11 mouse cellular contexts compared by ENCODE assay signal in genomic region chr1:37690665-37691064, GRCm38 (mm10). TPM values are rescaled to one million over a fixed set of nuclear protein-coding genes. Genes with fewer than 3 reads are reported as not detected.
DNase-seq lines count a peak whose midpoint lies in the region; ATAC-seq and TF ChIP-seq lines count a peak whose summit lies in the region.
"Had no signal": no experiment of that assay in that cellular context is flagged by ENCODE, and none has a peak within 500 bp of the region (broad histone marks: within the 10 kb centered on the region; RNA-seq: fewer than 3 reads in every experiment).

No protein-coding gene starts in this region.

- no peak for TF ChIP-seq CTCF in liver, adult 2 months (IDR thresholded peaks at IDR 0.05; ENCODE audit: low read depth, low read length)
- TF ChIP-seq CTCF in E14TG2a.4 (conservative IDR thresholded peaks at IDR 0.05; ENCODE audit: low read length), result peak; percentile 32; the same call in 1 of the 2 replicates
- no peak for TF ChIP-seq CTCF in cortical plate, adult 2 months (IDR thresholded peaks at IDR 0.05; ENCODE audit: extremely low read depth, insufficient read depth, low read length)

- WGBS in liver, adult 2 months, result 78% methylated on average over 5 of the region's 5 CpGs

- H3K36me3 ChIP-seq in liver, adult 2 months (ENCODE audit: control insufficient read depth, insufficient read depth, low read length), result no peaks in the 10 kb centered on the region
- H3K36me3 ChIP-seq in E14TG2a.4 (ENCODE audit: insufficient read depth, low read length), result no peaks in the 10 kb centered on the region
- H3K36me3 ChIP-seq: liver, embryonic 13.5 days had no signal

- H3K9me3 ChIP-seq in E14TG2a.4 (ENCODE audit: low read length), result no peaks in the 10 kb centered on the region
- H3K9me3 ChIP-seq: liver, embryonic 13.5 days had no signal

- H3K9ac ChIP-seq in liver, adult 2 months (ENCODE audit: low read depth, low read length), result no peak overlapping the region
- H3K9ac ChIP-seq: liver, embryonic 13.5 days had no signal

- ATAC-seq in CD4-positive, CD25-positive, alpha-beta regulatory T cell, adult 4 months, result no peak
- ATAC-seq: inflammation-experienced regulatory T-cells, adult 6 months had no signal

- no peaks in the 10 kb centered on the region for H3K27me3 ChIP-seq in liver, adult 2 months (ENCODE audit: control insufficient read depth, insufficient read depth, low read length)
- peaks cover 14% of the 10 kb centered on the region for H3K27me3 ChIP-seq in E14TG2a.4 (ENCODE audit: insufficient read depth, low read length)

- H3K79me2 ChIP-seq in liver, adult 2 months (ENCODE audit: control insufficient read depth, insufficient read depth, low read length), result no peaks in the 10 kb centered on the region

- TF ChIP-seq POLR2A in liver, adult 2 months (IDR thresholded peaks at IDR 0.05; ENCODE audit: extremely low read depth, insufficient read depth, low read length), result no peak
- TF ChIP-seq POLR2A in cortical plate, adult 2 months (IDR thresholded peaks at IDR 0.05; ENCODE audit: extremely low read depth, insufficient read depth, low read length), result no peak

- H3K4me3 ChIP-seq in liver, adult 2 months (ENCODE audit: insufficient read depth, low read depth, low read length), result no peak overlapping the region
- H3K4me3 ChIP-seq in E14TG2a.4 (replicated peaks; ENCODE audit: low read length), result no peak overlapping the region
- no peak overlapping the region for H3K4me3 ChIP-seq in cortical plate, adult 2 months (ENCODE audit: insufficient read depth, low read length)
- H3K4me3 ChIP-seq: liver, embryonic 13.5 days had no signal

- H3K4me1 ChIP-seq in liver, adult 2 months (ENCODE audit: control insufficient read depth, insufficient read depth, low read length), result no peaks in the 10 kb centered on the region
- peaks cover 27% of the 10 kb centered on the region for H3K4me1 ChIP-seq in E14TG2a.4 (replicated peaks; ENCODE audit: low read depth, low read length)
- H3K4me1 ChIP-seq in cortical plate, adult 2 months (ENCODE audit: control insufficient read depth, insufficient read depth, low read length), result peaks cover 16% of the 10 kb centered on the region
- H3K4me1 ChIP-seq: liver, embryonic 13.5 days had no signal

- DNase-seq in CD4-positive, CD25-positive, alpha-beta regulatory T cell, adult 2 months (ENCODE audit: low read depth, low spot score), result peak; percentile 30
- DNase-seq in liver, adult 2 months (ENCODE audit: extremely low read depth, low read depth, low spot score), result peak; percentile 20
- DNase-seq in liver, result no peak
- DNase-seq in spleen, postnatal 36 days (ENCODE audit: low spot score in 2 of 2), result no peak
- no peak for DNase-seq in left cerebral cortex, adult 9 months (ENCODE audit: low spot score in 2 of 2)
- DNase-seq: heart, adult 18-20 months had no signal

- H3K27ac ChIP-seq in liver, adult 2 months (replicated peaks; ENCODE audit: insufficient read depth, low read depth, low read length), result no peak overlapping the region
- H3K27ac ChIP-seq in cortical plate, adult 2 months (ENCODE audit: insufficient read depth, low read length), result peak overlapping the region; percentile 47; the same call in 1 of the 2 replicates
- H3K27ac ChIP-seq: liver, embryonic 13.5 days had no signal

RNA-seq across cellular contexts. Expression of gene 2010300C02Rik, which starts 29.2 kb away (rescaled TPM):
- polyA plus RNA-seq in CD4-positive, CD25-positive, alpha-beta regulatory T cell, adult 4 months (2017; shearing (Covaris generic)), result under 1 TPM; 0.42 to 0.79 TPM
- 0.07 and 0.09 TPM in 2 replicates for total RNA-seq in liver, adult 2 months (2014; rRNA removed)
- 0.04 and 0.06 TPM in 2 replicates for polyA plus RNA-seq in liver, adult 2 months (2012; rRNA removed)
- 142 and 171 TPM in 2 replicates for polyA plus RNA-seq in cortical plate, adult 2 months (2012; rRNA removed)

Comparison
In these comparisons a context has a peak if more than half of its experiments do, and no peak if none do; other contexts are left out.
1. DNase-seq: peak in CD4-positive, CD25-positive, alpha-beta regulatory T cell, adult 2 months (single experiment) and liver, adult 2 months (single experiment); none in liver (single experiment), spleen, postnatal 36 days (0 of 2) and left cerebral cortex, adult 9 months (0 of 2).
2. RNA of gene 2010300C02Rik, which starts 29.2 kb away (polyA plus RNA-seq): 142 to 171 TPM in cortical plate, adult 2 months; 0.42 to 0.79 TPM in CD4-positive, CD25-positive, alpha-beta regulatory T cell, adult 4 months and 0.04 to 0.06 TPM in liver, adult 2 months; every median in the first group is over 10 times any median in the second.